Mouse (Mus musculus) bone marrow macrophage, adult 2 months (primary cell): Measurements from ENCODE around the gene Camk1d. TPM values are rescaled to one million over a fixed set of nuclear protein-coding genes. Genes with fewer than 3 reads are reported as not detected.
A peak's percentile ranks its signal among the peaks of the same experiment; 100 is the strongest.

Experiments
- H3K27ac ChIP-seq: 2 replicates; pipeline ENCODE4 v1.5.1; 2012; ENCODE audit warnings: low read depth, low read length; ENCODE audit not compliant: insufficient read depth
- H3K4me1 ChIP-seq: 2 replicates; pipeline ENCODE4 v1.6.1; 2012; ENCODE audit warnings: low read length; ENCODE audit not compliant: control insufficient read depth, insufficient read depth
- H3K4me3 ChIP-seq: 2 replicates; pipeline ENCODE4 v1.5.1; 2012; ENCODE audit warnings: mild to moderate bottlenecking, low read length, moderate library complexity; ENCODE audit not compliant: insufficient read depth
- CTCF ChIP-seq: IDR thresholded peaks from 2 replicates; pipeline ENCODE4 v1.5.1; 2012; ENCODE audit warnings: low read depth, mild to moderate bottlenecking, low read length, moderate library complexity
- POLR2A ChIP-seq: IDR thresholded peaks from 2 replicates; pipeline ENCODE4 v1.6.1; 2012; ENCODE audit warnings: mild to moderate bottlenecking, low read depth, low read length, borderline replicate concordance
- polyA plus RNA-seq: library from polyadenylated mRNA; stranded (reverse); fragments of >200 nt; gene quantifications from 2 replicates; pipeline ENCODE4 v1.2.4, GENCODE M21; 2012; ENCODE audit not compliant: missing spikeins, insufficient read depth, insufficient read length

The Camk1d gene
- 56.2 and 62.0 TPM in 2 replicates for polyA plus RNA-seq

DNA sequence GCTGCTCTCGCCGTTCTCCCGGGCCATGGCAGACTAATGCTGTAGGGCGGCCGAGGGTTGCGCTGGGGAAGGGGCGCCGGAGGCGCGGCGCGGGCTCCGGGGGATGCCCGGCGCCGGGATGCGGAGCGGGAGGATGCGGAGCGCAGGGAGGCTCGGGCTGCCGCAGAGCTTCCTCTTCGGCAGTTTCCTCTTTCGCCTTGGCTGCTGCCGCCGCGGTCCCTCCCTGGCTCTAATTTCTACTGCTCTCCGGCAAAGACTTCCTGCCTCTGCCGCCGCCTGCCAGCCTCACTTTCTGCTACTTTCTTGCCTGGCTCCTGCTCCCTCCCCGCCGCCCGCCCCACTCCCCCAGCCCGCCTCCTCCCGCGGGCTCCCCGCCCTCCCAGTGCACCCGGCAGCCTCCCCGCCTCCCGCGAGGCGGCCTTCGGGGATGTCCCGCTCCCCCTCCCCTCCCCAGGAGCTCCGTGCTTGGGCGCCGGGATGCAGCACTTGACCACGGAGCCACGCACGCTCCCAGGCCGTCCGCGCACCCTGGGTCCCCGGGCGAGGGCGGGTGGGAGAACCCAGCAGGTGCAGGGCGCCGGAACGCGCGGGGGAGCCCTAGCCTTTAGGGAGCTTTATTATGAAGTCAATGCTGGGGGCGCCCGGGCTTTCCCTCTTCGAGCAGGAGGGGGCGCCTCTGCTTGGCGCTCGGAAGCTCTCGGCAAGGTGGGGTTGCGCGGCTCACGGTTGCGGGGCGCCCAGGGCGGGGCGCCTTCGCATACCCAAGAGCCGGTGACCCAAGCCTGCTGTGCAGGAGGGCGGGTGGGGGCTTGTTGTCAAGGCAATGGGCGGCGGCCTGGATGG, at the start of gene Camk1d:
TSS of gene Camk1d (minus strand) at position 305 of the 843 bp plus-strand sequence.
- TF ChIP-seq CTCF (peak; percentile 54), POLR2A (no peak)
- Histone ChIP-seq H3K27ac (peak within 1 kb of the TSS; percentile 82), H3K4me3 (peak within 1 kb of the TSS; percentile 83)

GRCm38 (mm10) chr2:5762031-5762430, 47.7 kb upstream of the Camk1d start:
- Histone ChIP-seq H3K27ac (no peak overlapping the region), H3K4me3 (no peak overlapping the region), H3K4me1 (no peaks in the 10 kb centered on the region)
- TF ChIP-seq POLR2A (no peak), CTCF (no peak)

More for the DNA sequence above, at the start of gene Camk1d:
- H3K4me1 ChIP-seq: peaks cover 25% of the 10 kb centered on the region

DNA sequence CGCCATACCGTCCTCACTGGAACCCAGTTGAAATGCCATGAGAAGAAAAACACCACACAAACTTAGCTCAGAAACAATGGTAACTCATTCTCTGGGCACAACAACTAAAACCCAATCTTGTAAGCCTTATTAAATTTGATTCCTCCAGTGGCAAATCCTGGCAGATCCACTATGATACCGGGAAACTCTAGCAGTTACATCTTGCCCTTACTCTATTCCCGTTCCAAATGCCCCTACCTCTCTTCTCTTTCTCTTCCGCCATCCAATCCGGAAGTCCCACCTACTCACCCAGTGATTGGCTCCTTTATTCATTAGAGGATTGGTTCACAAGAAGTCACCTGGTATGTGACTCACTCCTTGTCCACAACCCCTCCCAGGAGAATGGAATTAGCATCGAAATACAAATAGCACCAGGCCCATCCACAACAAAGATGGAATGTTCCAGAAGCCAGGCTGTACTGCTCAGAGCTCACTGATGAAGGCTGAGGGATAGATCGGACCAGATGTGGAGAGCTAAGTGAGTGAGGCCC, 46.2 kb upstream of the Camk1d start:
- Histone ChIP-seq H3K4me3 (no peak overlapping the region), H3K27ac (no peak overlapping the region), H3K4me1 (no peaks in the 10 kb centered on the region)
- TF ChIP-seq POLR2A: no peak
- no peak for TF ChIP-seq CTCF

GRCm38 (mm10) chr2:5758569-5758968, 44.3 kb upstream of the Camk1d start:
- TF ChIP-seq CTCF (no peak), POLR2A (no peak)
- Histone ChIP-seq H3K4me3 (no peak overlapping the region), H3K27ac (no peak overlapping the region), H3K4me1 (no peaks in the 10 kb centered on the region)

GRCm38 (mm10) chr2:5750872-5751271, 36.6 kb upstream of the Camk1d start:
- no peak overlapping the region for H3K27ac ChIP-seq
- TF ChIP-seq POLR2A (no peak), CTCF (no peak)
- H3K4me3 ChIP-seq: no peak overlapping the region
- no peaks in the 10 kb centered on the region for H3K4me1 ChIP-seq

DNA sequence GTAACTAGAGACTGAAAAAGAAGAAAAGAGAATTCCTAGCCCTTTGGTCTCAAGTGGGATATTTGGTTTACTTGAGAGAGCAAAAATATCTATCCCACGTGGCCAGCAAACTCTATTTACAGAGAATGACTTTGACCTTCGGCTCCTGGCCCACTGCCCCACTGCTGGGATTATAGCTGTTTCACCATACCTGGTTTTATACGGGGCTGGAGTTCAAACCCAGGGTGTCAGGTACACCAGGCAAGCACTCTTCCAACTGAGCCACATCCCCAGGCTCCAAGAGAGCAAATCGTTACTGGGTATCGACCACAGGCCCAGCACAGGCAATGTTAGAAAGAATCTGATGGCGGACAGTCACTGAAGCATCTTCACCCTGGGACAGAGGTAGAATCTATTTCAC, 34.9 kb upstream of the Camk1d start:
- no peaks in the 10 kb centered on the region for H3K4me1 ChIP-seq
- H3K4me3 ChIP-seq: no peak overlapping the region
- no peak overlapping the region for H3K27ac ChIP-seq
- TF ChIP-seq POLR2A: no peak
- no peak for TF ChIP-seq CTCF

DNA sequence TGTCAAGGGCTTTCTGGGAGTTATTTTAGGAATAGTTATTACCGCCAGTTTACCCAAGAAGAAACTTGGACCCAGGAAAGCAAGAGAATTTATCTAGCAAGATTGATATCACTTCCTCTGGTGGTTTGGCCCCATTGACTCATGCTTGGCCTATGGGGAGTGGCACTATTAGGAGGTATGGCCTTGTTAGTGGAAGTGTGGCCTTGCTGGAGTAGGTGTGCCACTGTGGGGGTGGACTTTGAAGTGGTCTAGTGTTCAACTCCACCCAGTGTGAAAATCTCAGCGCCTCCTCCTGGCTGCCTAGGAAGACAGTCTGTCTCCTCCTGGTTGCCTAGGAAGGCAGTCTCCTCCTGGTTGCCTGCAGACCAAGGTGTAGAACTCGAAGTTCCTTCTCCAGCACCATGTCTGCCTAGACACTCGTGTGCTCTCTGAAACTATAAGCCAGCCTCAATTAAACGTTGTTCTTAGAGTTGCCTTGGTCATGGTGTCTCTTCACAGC, 33.3 kb upstream of the Camk1d start:
- no peaks in the 10 kb centered on the region for H3K4me1 ChIP-seq
- TF ChIP-seq CTCF (no peak), POLR2A (no peak)
- H3K4me3 ChIP-seq: no peak overlapping the region
- no peak overlapping the region for H3K27ac ChIP-seq

GRCm38 (mm10) chr2:5746529-5746928, 32.2 kb upstream of the Camk1d start:
- no peak for TF ChIP-seq CTCF
- TF ChIP-seq POLR2A: no peak
- no peak overlapping the region for H3K4me3 ChIP-seq
- no peaks in the 10 kb centered on the region for H3K4me1 ChIP-seq
- H3K27ac ChIP-seq: no peak overlapping the region

DNA sequence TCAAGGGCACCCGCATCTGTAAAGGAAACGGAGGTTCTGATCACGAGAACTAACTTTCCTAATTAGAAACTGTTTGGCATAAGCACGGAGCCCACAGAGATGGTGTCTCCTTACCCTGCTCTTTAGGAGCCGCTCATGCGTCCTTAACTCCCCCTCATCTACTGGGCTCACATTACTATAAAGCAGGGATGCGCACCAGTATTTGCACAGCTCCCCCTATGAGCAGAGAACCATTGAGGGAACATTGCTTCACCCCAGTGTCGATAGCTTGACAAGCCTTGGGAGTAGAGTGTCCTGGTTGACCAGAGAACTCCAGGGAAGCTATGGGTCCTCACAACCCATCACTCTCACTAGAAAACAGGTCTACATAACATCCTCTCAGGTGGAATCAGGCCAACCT, 29.6 kb upstream of the Camk1d start:
- Histone ChIP-seq H3K27ac (no peak overlapping the region), H3K4me3 (no peak overlapping the region), H3K4me1 (no peaks in the 10 kb centered on the region)
- TF ChIP-seq CTCF: no peak
- no peak for TF ChIP-seq POLR2A

GRCm38 (mm10) chr2:5740913-5741312, 26.6 kb upstream of the Camk1d start:
- H3K4me1 ChIP-seq: no peaks in the 10 kb centered on the region
- TF ChIP-seq POLR2A (no peak), CTCF (no peak)
- no peak overlapping the region for H3K4me3 ChIP-seq
- no peak overlapping the region for H3K27ac ChIP-seq
